10 mouse cellular contexts compared by ENCODE assay signal in genomic region chr6:126161571-126162340, GRCm38 (mm10). TPM values are rescaled to one million over a fixed set of nuclear protein-coding genes. Genes with fewer than 3 reads are reported as not detected.
A peak's percentile ranks its signal among the peaks of the same experiment; 100 is the strongest.
DNase-seq lines count a peak whose midpoint lies in the region; ATAC-seq lines count a peak whose summit lies in the region.
"Had no signal": no experiment of that assay in that cellular context is flagged by ENCODE, and none has a peak within 500 bp of the region (broad histone marks: within the 10 kb centered on the region; RNA-seq: fewer than 3 reads in every experiment).

No protein-coding gene starts in this region.

- WGBS in heart, embryonic 10.5 days = 52% methylated on average over 8 of the region's 8 CpGs
- WGBS in heart, embryonic 16.5 days = 40% methylated on average over 8 of the region's 8 CpGs
- 57% methylated on average over 8 of the region's 8 CpGs for WGBS in midbrain, embryonic 10.5 days

- H3K27ac ChIP-seq in heart, embryonic 10.5 days = peak overlapping the region; percentile 87
- H3K27ac ChIP-seq in heart, embryonic 16.5 days (ENCODE audit: low read length) = 0 out of 2 replicates have a peak overlapping the region, but pooled peaks have one; percentile 9
- H3K27ac ChIP-seq in midbrain, embryonic 10.5 days (replicated peaks) = no peak overlapping the region

- peaks cover 4% of the 10 kb centered on the region; the same call in 1 of the 2 replicates for H3K36me3 ChIP-seq in heart, embryonic 10.5 days
- H3K36me3 ChIP-seq in heart, embryonic 16.5 days (ENCODE audit: control insufficient read depth, insufficient read depth) = no peaks in the 10 kb centered on the region
- no peaks in the 10 kb centered on the region for H3K36me3 ChIP-seq in midbrain, embryonic 10.5 days

- ATAC-seq in heart, embryonic 16.5 days (replicated peaks; ENCODE audit: extremely low read depth, insufficient read depth, low FRiP score) = no peak

- peak overlapping the region; percentile 65 for H3K4me3 ChIP-seq in heart, embryonic 10.5 days
- peak overlapping the region; percentile 59 for H3K4me3 ChIP-seq in heart, embryonic 16.5 days (ENCODE audit: low read length)
- peak overlapping the region; percentile 52 for H3K4me3 ChIP-seq in midbrain, embryonic 10.5 days

- H3K9me3 ChIP-seq in heart, embryonic 10.5 days = no peaks in the 10 kb centered on the region
- H3K9me3 ChIP-seq in heart, embryonic 16.5 days (replicated peaks; ENCODE audit: control insufficient read depth, low read length) = peaks cover 7% of the 10 kb centered on the region
- H3K9me3 ChIP-seq in midbrain, embryonic 10.5 days (replicated peaks) = no peaks in the 10 kb centered on the region

- peaks cover 28% of the 10 kb centered on the region for H3K27me3 ChIP-seq in heart, embryonic 10.5 days (ENCODE audit: insufficient read depth, poor library complexity, severe bottlenecking)
- peaks cover 19% of the 10 kb centered on the region for H3K27me3 ChIP-seq in heart, embryonic 16.5 days (ENCODE audit: control insufficient read depth, insufficient read depth, low read length)
- H3K27me3 ChIP-seq in midbrain, embryonic 10.5 days (ENCODE audit: low read depth, poor library complexity, severe bottlenecking) = peaks cover 79% of the 10 kb centered on the region

- H3K9ac ChIP-seq in heart, embryonic 16.5 days (ENCODE audit: low read length) = no peak overlapping the region; the same call in 1 of the 2 replicates

- peaks cover 60% of the 10 kb centered on the region for H3K4me1 ChIP-seq in heart, embryonic 10.5 days
- peaks cover 45% of the 10 kb centered on the region for H3K4me1 ChIP-seq in heart, embryonic 16.5 days (ENCODE audit: control insufficient read depth, insufficient read depth, low read length)
- H3K4me1 ChIP-seq in midbrain, embryonic 10.5 days = peaks cover 54% of the 10 kb centered on the region

- peak overlapping the region; percentile 79 for H3K4me2 ChIP-seq in heart, embryonic 16.5 days (ENCODE audit: low read depth, low read length)

- peak; percentile 46 for DNase-seq in heart, embryonic 10.5 days (ENCODE audit: low spot score)
- no peak for DNase-seq in heart, postnatal 4 days
- peak; percentile 41 to 43 for DNase-seq in cerebellum, postnatal 25 days
- no peak for DNase-seq in midbrain, embryonic 10.5 days (ENCODE audit: low spot score)
- DNase-seq in gastrocnemius, postnatal 25 days = no peak
- no peak for DNase-seq in natural killer cell, adult 2 months (ENCODE audit: low spot score in 2 of 2)
- no peak for DNase-seq in spleen, postnatal 36 days (ENCODE audit: low spot score in 2 of 2)

RNA-seq across cellular contexts. Expression of gene Ntf3, which starts 5.0 kb away (rescaled TPM):
- 11.0 and 12.8 TPM in 2 replicates for polyA plus RNA-seq in heart, embryonic 10.5 days (2016; fragmentation: Nextera tagmentation; extraction: Ambion mirVana)
- 1 to 10 TPM; 3.1 to 3.2 TPM for total RNA-seq in heart, postnatal 4 days (2021)
- 6.6 and 8.3 TPM in 2 replicates for polyA plus RNA-seq in heart, embryonic 16.5 days (2015; fragmentation: Nextera tagmentation; extraction: Ambion mirVana)
- 4.6 and 5.3 TPM in 2 replicates for polyA plus RNA-seq in midbrain, embryonic 10.5 days (2016; fragmentation: Nextera tagmentation; extraction: Ambion mirVana)
- total RNA-seq in gastrocnemius, postnatal 25 days (2021) = 1 to 10 TPM; 1.2 to 1.4 TPM
- total RNA-seq: hematopoietic stem cell, adult 5-6 weeks; monocyte, adult 5-6 weeks had no signal

Comparison
In these comparisons a context has a peak if more than half of its experiments do, and no peak if none do; other contexts are left out.
1. DNase-seq: peak in heart, embryonic 10.5 days (single experiment) and cerebellum, postnatal 25 days (2 of 2); none in heart, postnatal 4 days (single experiment), midbrain, embryonic 10.5 days (single experiment), gastrocnemius, postnatal 25 days (single experiment), natural killer cell, adult 2 months (0 of 2) and spleen, postnatal 36 days (0 of 2).
2. Peak in every context shown above with its lines, with median percentiles within 50 percentile points of each other: H3K4me3 ChIP-seq.